Mouse (Mus musculus): ENCODE data around the gene Rab4a.
A peak's percentile ranks its signal among the peaks of the same experiment; 100 is the strongest.

DNA sequence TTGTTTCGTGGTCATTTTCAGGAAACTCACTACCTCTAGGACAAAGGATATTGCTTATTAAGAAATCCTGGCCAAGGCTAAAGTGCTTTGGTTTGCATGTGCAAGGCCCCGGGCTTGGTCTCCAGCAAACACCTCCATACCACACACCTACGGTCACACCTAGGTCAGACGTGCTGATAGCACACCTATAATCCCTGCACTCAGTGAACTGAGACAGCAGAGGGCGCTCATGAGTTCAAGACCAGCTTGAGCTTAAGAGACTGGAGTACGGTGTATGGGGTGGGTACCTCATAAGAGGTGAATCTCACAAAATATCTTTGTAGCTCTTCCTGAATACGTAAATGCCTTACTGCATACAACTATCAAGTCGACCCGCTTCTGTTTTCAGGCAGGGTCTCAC is 29.7 kb downstream of the Rab4a start:
- TF ChIP-seq POLR2AphosphoS5 (IDR thresholded peaks at IDR 0.05; ENCODE audit: insufficient replicate concordance, low read depth, low read length) (no peak), CTCF (IDR thresholded peaks at IDR 0.05; ENCODE audit: low read depth, low read length) (peak; percentile 65), TAL1 (conservative IDR thresholded peaks at IDR 0.05; ENCODE audit: low read depth, low read length) (no peak), GATA1 (IDR thresholded peaks at IDR 0.05; ENCODE audit: borderline replicate concordance, low read length) (no peak)

All from G1E (cell line).